Mouse (Mus musculus): ENCODE results near the gene Tmem238l. TPM values are rescaled to one million over a fixed set of nuclear protein-coding genes. Genes with fewer than 3 reads are reported as not detected.
A peak's percentile ranks its signal among the peaks of the same experiment; 100 is the strongest.

The Tmem238l gene
- total and polyA plus RNA-seq, 2 experiments from 2014 or later = not detected

DNA sequence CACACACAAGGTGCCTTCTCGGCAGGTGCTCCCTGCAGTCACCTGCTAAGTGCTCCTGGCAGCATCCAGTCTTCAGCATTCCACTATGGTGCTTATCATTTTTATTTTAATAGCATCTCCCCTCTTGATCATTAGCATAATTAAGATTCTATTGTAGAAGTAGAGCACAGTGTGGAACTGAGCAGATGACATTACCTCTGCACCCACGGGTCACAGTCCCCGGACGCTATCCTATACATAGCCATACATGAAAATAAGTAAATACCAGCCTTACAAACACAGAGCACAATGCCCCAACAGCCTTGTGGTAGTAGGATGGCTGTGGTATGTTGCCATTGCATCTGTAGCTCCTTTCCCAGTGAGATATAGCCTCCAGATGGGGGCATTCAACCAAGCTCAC, 52.1 kb downstream of the Tmem238l start:
- Histone ChIP-seq H3K27me3 (ENCODE audit: insufficient read depth, low read length) (no peaks in the 10 kb centered on the region), H3K4me2 (ENCODE audit: low read depth, low read length, poor library complexity, severe bottlenecking) (no peak overlapping the region), H3K9ac (replicated peaks; ENCODE audit: low read length, poor library complexity, severe bottlenecking) (no peak overlapping the region), H3K27ac (ENCODE audit: low read depth, low read length) (no peak overlapping the region), H3K4me3 (ENCODE audit: low read depth, low read length) (no peak overlapping the region), H3K9me3 (ENCODE audit: low read length) (no peaks in the 10 kb centered on the region), H3K4me1 (ENCODE audit: insufficient read depth, low read length) (peaks cover 3% of the 10 kb centered on the region; the same call in 1 of the 2 replicates), H3K36me3 (ENCODE audit: insufficient read depth, low read length) (no peaks in the 10 kb centered on the region)
- DNase-seq (ENCODE audit: low spot score) (no peak), ATAC-seq (ENCODE audit: low FRiP score) (no peak)
- no peak for TF ChIP-seq CTCF (IDR thresholded peaks at IDR 0.05)
- WGBS = 89% methylated on average over 4 of the region's 4 CpGs

DNA sequence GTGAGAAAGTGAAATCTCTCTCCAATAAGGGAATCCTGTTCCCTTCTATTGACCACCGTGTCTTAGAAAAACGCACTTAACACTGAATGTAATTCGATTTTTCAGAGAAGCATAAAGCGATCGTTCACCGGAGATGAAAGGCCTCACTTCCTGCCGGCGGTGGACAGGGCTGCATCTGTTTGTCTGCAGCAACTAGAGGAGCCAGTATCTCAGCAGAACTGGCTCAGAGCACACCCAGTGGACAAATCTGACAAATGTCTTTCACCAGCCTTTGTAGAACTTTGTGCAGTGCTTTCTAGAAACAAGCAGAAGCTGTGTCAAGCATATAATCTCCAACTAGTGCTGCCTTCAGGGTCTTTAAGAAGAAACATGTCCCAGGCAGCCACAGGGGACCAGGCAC, 54.0 kb downstream of the Tmem238l start:
- Histone ChIP-seq H3K4me2 (ENCODE audit: low read depth, low read length, poor library complexity, severe bottlenecking) (no peak overlapping the region), H3K9ac (replicated peaks; ENCODE audit: low read length, poor library complexity, severe bottlenecking) (no peak overlapping the region)

DNA sequence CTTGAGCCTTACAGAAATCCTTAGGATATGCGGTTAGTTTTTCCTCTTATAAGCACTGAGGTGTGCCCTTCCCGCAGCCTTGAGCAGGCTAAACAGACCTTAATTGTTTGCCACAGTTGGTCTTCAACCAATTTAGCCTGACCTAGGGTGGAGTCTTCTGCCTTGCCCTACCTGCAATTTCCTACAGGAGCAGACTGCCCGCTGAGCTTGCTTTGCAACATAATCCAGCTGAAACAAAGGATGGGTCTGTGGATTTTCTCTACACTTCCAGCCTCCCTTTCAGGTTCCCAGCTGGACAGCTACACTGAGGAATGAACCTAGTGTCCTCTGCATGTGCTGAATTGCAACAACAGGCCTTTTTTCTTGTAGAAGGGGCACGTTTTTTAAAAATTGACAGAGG, 55.2 kb downstream of the Tmem238l start:
- Histone ChIP-seq H3K9me3 (ENCODE audit: low read length) (no peaks in the 10 kb centered on the region), H3K4me1 (ENCODE audit: insufficient read depth, low read length) (peaks cover 3% of the 10 kb centered on the region; the same call in 1 of the 2 replicates), H3K27me3 (ENCODE audit: insufficient read depth, low read length) (no peaks in the 10 kb centered on the region), H3K27ac (ENCODE audit: low read depth, low read length) (no peak overlapping the region), H3K4me3 (ENCODE audit: low read depth, low read length) (no peak overlapping the region), H3K4me2 (ENCODE audit: low read depth, low read length, poor library complexity, severe bottlenecking) (no peak overlapping the region), H3K9ac (replicated peaks; ENCODE audit: low read length, poor library complexity, severe bottlenecking) (no peak overlapping the region), H3K36me3 (ENCODE audit: insufficient read depth, low read length) (no peaks in the 10 kb centered on the region)
- DNase-seq (ENCODE audit: low spot score) (no peak), ATAC-seq (ENCODE audit: low FRiP score) (no peak)
- no peak for TF ChIP-seq CTCF (IDR thresholded peaks at IDR 0.05)
- 36% methylated on average over 4 of the region's 4 CpGs for WGBS

More for the DNA sequence above, 54.0 kb downstream of the Tmem238l start:
- Histone ChIP-seq H3K4me1 (ENCODE audit: insufficient read depth, low read length) (peaks cover 3% of the 10 kb centered on the region; the same call in 1 of the 2 replicates), H3K36me3 (ENCODE audit: insufficient read depth, low read length) (no peaks in the 10 kb centered on the region), H3K27me3 (ENCODE audit: insufficient read depth, low read length) (no peaks in the 10 kb centered on the region), H3K27ac (ENCODE audit: low read depth, low read length) (no peak overlapping the region), H3K9me3 (ENCODE audit: low read length) (no peaks in the 10 kb centered on the region), H3K4me3 (ENCODE audit: low read depth, low read length) (no peak overlapping the region)
- WGBS = 2% methylated on average over 8 of the region's 8 CpGs
- peak; percentile 72 for ATAC-seq (ENCODE audit: low FRiP score)
- DNase-seq (ENCODE audit: low spot score) = peak; percentile 73
- peak; percentile 72 for TF ChIP-seq CTCF (IDR thresholded peaks at IDR 0.05)

Other genes with a start within 250 kb of the Tmem238l start
- gene Pirt, start 44.7 kb upstream of the Tmem238l start, total RNA-seq (2014; rRNA removed) = 0.76 and 1.4 TPM in 2 replicates
- 0.47 and 0.59 TPM in 2 replicates for gene Pirt, start 44.7 kb upstream of the Tmem238l start, polyA plus RNA-seq (2015; fragmentation: Nextera tagmentation; extraction: Ambion mirVana)
- 0.11 and 0.28 TPM in 2 replicates for gene Tmem220, start 68.5 kb downstream of the Tmem238l start, total RNA-seq (2014; rRNA removed)
- gene Tmem220, start 68.5 kb downstream of the Tmem238l start, polyA plus RNA-seq (2015; fragmentation: Nextera tagmentation; extraction: Ambion mirVana) = 0.50 and 0.93 TPM in 2 replicates
- 23.7 and 28.6 TPM in 2 replicates for gene Adprm, start 96.0 kb downstream of the Tmem238l start, total RNA-seq (2014; rRNA removed)
- 25.9 and 28.1 TPM in 2 replicates for gene Adprm, start 96.0 kb downstream of the Tmem238l start, polyA plus RNA-seq (2015; fragmentation: Nextera tagmentation; extraction: Ambion mirVana)
- 11.2 and 12.4 TPM in 2 replicates for gene Sco1, start 96.0 kb downstream of the Tmem238l start, total RNA-seq (2014; rRNA removed)
- gene Sco1, start 96.0 kb downstream of the Tmem238l start, polyA plus RNA-seq (2015; fragmentation: Nextera tagmentation; extraction: Ambion mirVana) = 13.2 and 14.7 TPM in 2 replicates
- 0.24 and 1.2 TPM in 2 replicates for gene Myh3, start 121.7 kb downstream of the Tmem238l start, total RNA-seq (2014; rRNA removed)
- gene Myh3, start 121.7 kb downstream of the Tmem238l start, polyA plus RNA-seq (2015; fragmentation: Nextera tagmentation; extraction: Ambion mirVana) = 0.13 and 0.25 TPM in 2 replicates
- gene Myh2, start 214.4 kb downstream of the Tmem238l start, total RNA-seq (2014; rRNA removed) = 0.33 and 0.55 TPM in 2 replicates
- 0.15 and 0.20 TPM in 2 replicates for gene Myh2, start 214.4 kb downstream of the Tmem238l start, polyA plus RNA-seq (2015; fragmentation: Nextera tagmentation; extraction: Ambion mirVana)
- gene Myh1, start 243.4 kb downstream of the Tmem238l start, total RNA-seq (2014; rRNA removed) = 0.11 and 0.19 TPM in 2 replicates
- 0.10 and 0.11 TPM in 2 replicates for gene Myh1, start 243.4 kb downstream of the Tmem238l start, polyA plus RNA-seq (2015; fragmentation: Nextera tagmentation; extraction: Ambion mirVana)

Measured in midbrain, postnatal 0 days (tissue).